Mouse (Mus musculus) testis, postnatal 14 days (tissue): ENCODE data around the gene Cplx1.
"Not testable (repeated sequence)": the region's sequence is repeated elsewhere in the genome, so short reads cannot be mapped to it uniquely, and the experiment has no call there.

Source experiments
- DNase-seq: peaks from one replicate; pipeline ENCODE4 v3.0.0; 2021; ENCODE audit warnings: low spot score

Gene Cplx1

DNA sequence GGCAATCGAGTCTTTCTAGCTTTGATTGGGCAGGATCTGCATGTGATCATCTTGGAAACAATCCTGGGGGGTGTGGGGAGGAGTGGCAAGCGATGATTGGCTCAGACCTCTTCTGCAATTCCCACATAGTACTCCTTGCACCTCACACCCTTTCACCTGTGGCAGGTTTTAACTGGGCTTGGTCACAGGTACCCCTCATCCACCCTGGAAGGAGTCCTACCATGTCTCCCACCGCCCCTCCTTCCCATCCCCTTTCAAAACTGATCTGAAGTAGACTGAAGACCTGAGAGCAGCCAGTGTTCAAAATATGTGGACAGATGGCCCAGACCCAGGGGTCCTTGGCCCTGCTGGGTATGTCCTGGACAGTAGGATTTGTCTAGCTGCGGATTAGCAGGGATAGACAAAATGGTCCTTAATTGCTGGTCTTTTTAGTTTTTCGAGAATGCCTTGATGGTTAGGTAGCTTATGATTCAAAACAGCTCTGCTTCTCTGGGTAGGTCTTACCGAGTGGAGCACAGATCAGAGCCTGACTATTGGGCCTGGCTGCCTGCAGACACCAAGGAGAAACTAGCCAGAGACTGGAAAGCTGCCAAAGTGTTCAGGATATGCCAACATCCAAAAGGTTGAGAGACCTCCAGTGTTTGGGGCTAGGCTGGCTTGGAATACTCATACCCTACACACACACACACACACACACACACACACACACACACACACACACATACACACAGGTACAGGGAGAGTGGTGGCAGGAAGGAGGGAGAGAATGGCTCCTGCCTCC is 34.1 kb downstream of the Cplx1 start:
- DNase-seq, result no peak

DNA sequence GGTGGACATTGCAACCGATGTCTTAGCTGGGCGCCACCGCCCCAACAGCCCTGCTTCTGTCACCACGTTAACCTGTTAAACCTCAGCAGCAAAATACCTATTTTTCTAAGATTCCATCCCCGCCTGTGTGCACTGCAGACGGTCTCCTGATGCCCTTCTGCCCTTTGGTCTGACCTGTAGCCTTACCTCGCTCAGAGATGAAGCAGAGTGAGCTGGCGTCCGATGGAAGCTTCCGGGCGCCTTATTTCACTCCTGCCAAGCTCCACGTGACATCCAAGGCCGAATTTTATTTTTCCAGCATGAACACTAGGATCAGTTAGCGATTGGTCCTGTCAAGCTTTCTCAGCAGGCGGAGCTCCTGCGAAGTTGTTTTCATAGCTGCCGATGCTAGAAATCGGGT is 47.5 kb downstream of the Cplx1 start:
- no peak for DNase-seq

DNA sequence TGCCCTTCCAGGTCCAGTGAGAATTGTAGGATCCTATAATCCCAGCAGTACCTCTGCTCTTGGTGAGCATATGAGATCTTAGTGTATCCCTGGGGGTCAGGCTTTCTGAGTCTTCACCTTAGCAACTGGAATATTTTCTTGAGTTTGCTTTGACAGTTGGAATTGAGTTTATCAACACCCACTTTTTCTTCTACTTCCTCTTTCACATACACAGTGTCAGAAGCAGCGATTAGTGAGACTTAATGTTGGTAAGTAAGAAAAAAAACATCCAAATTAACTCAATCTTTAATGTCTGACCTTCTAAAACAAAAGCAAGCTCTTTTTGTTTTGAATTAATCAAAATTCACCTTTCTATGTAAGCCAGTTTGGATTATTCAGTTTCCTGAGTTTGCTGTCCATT is 48.3 kb downstream of the Cplx1 start:
- no peak for DNase-seq

DNA sequence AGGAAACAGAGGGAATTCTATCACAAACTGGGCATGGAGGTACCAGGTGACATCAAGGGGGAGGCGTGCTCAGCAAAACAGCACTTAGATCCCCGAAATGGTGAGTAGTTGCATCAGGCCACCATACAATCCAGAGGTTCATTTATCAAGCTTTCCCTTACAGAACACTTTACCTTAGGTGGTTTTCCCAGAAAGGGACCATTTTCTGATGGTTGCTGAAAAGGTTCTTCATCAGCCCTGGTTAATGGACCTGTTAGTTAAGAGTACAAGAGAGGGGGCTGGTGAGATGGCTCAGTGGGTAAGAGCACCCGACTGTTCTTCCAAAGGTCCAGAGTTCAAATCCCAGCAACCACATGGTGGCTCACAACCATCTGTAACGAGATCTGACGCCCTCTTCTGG is 63.7 kb downstream of the Cplx1 start:
- not testable (repeated sequence) for DNase-seq

DNA sequence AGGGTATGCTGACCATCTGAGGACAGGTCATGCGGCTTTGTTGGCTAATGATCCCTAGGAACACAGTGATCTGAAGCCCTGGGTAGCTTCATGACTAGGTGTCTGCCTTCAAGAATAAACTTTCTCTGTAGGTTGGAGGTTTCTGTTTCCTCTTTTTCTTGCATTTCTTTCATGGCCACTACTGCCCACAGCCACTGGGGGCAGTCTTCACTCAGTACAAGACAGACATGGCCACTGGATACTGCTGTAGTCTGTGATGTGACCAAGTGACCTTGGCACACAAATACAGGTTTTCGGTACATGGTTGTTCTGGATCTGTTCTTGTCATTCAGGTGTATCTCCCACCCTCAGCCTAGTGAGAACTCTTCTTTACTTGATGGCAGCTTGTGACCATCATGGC is 64.6 kb downstream of the Cplx1 start:
- DNase-seq, result no peak

DNA sequence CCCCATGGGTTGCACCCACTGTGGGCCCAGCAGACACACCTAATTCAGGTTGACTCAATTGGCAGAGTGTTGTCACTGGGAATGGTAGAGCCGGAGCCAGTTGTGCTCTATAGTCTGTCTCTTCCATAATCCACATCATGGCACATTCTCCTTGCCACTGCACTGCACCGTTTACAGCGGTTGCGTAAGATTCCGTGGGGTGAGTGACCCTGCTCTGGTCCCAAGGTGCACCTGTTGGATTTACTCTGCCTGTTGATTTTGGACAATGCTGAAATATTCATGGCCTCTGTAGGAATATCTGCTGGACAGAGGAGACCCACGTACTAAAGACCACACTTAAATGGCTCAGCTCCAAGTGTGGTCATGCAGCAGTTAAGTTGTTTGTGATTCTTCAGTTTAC is 66.8 kb downstream of the Cplx1 start:
- no peak for DNase-seq

DNA sequence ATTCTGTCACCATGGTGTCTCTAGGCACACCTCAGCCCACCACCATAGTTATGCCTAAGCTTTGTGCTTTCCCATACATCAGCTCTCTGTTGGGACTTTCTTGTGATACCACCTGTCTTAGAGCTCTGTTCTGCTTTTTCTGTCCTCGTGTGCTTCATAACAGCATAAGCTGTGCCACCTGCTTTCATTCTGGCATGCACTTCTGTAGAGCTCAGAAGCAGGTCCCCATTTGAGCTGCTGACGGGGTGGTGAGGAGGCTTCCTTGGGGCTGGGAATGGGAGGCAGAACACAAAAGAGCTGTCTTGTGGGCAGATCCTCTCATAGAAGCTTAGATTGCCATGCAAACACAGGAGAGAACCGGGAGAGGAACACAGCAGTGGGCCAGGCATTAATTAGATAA is 73.8 kb downstream of the Cplx1 start:
- no peak for DNase-seq

DNA sequence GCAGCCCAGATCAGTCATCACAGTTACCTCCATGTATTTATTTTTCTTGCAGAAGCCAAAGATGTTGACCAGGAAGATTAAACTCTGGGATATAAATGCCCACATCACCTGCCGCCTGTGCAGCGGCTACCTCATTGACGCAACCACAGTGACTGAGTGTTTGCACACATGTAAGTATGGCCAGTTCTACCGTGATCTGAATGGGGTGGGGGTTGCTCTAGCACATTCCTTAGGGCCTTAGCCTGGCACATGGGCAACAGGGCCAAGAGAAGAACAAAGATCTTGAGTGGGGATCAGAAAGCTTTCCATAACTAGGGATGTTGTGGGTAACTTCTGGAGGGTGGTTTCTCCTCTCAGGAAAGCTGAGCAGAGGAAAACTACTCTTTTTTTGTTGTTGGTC is 76.1 kb downstream of the Cplx1 start:
- DNase-seq, result no peak

DNA sequence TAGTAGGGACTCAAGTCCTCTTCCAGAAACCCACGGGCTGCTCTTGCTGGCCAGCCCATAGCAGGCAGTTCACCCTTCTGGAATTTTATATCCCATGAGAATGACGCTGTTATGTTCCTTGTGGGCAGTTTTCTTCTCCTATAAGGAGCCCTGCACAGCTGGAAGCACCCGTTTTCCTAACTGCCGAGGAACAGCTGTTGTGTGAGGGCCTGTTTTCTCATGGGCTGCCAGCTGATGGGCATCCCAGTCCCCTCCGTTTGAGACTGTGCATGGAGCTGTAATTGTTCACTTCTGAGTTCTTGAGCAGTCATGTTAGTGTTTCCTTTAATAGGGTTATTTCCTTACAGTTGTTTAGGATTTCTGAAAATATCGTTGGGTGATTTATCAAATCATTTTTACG is 80.2 kb downstream of the Cplx1 start:
- no peak for DNase-seq
